ENCODE assay signal across 10 mouse cellular contexts in the genomic region with DNA sequence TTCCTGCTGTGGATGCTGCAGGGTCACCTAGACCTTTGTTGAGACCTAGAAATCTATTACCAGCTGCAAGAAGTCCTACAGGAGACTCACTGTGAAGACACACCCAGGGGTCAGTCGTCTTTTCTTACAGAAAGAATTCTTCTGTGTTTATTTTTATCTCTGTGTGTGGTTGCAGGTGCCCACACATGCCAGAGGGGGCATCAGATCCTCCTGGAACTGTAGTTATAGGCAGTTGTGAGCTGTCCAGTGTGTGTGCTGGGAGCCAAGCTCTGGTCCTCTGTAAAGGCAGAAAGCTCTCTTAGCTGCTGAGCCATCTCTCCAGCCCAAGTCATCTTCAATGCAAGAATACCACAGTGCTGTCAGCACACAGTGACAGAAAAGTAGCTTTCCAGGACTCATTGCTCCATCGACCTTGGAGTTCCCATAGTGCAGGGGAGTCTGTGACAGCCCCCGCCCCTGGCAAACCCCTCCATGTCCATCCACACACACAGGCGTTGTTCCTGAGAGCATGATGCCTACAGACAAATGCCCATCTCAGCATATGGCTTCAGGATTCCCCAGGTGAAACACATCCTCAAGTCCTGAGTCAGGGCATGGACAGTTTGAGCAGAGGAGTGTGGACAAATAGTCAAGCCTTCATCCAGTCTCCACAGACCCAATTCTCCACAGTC. TPM values are rescaled to one million over a fixed set of nuclear protein-coding genes. Genes with fewer than 3 reads are reported as not detected.
DNase-seq lines count a peak whose midpoint lies in the region; ATAC-seq and TF ChIP-seq lines count a peak whose summit lies in the region.
"Had no signal": no experiment of that assay in that cellular context is flagged by ENCODE, and none has a peak within 500 bp of the region (broad histone marks: within the 10 kb centered on the region; RNA-seq: fewer than 3 reads in every experiment).

No protein-coding gene starts in this region.

- H3K27me3 ChIP-seq in limb, embryonic 12.5 days, result peaks cover 9% of the 10 kb centered on the region
- H3K27me3 ChIP-seq in limb, embryonic 10.5 days (ENCODE audit: low read depth, poor library complexity, severe bottlenecking), result peaks cover 13% of the 10 kb centered on the region; the same call in 1 of the 2 replicates
- no peaks in the 10 kb centered on the region for H3K27me3 ChIP-seq in intestine, postnatal 0 days (replicated peaks; ENCODE audit: control insufficient read depth, insufficient read depth, low read length)

- no peaks in the 10 kb centered on the region for H3K9me3 ChIP-seq in limb, embryonic 12.5 days
- no peaks in the 10 kb centered on the region for H3K9me3 ChIP-seq in limb, embryonic 10.5 days (replicated peaks)
- H3K9me3 ChIP-seq in intestine, postnatal 0 days (ENCODE audit: control insufficient read depth), result no peaks in the 10 kb centered on the region
- H3K9me3 ChIP-seq: forebrain, embryonic 12.5 days; liver, embryonic 13.5 days had no signal

- H3K4me3 ChIP-seq in gastrocnemius, adult 2 months, result no peak overlapping the region; the same call in 1 of the 2 replicates
- no peak overlapping the region for H3K4me3 ChIP-seq in limb, embryonic 12.5 days (replicated peaks)
- H3K4me3 ChIP-seq in limb, embryonic 10.5 days, result no peak overlapping the region
- no peak overlapping the region for H3K4me3 ChIP-seq in intestine, postnatal 0 days (ENCODE audit: low read depth, low read length)

- intact Hi-C loops in gastrocnemius, adult 2 months (cut with DNase I), result no loop called here

- peaks cover 5% of the 10 kb centered on the region; the same call in 1 of the 2 replicates for H3K36me3 ChIP-seq in limb, embryonic 12.5 days
- H3K36me3 ChIP-seq in limb, embryonic 10.5 days, result peaks cover 6% of the 10 kb centered on the region
- H3K36me3 ChIP-seq in intestine, postnatal 0 days (ENCODE audit: control insufficient read depth, insufficient read depth), result no peaks in the 10 kb centered on the region; the same call in 1 of the 2 replicates
- H3K36me3 ChIP-seq: forebrain, embryonic 12.5 days had no signal

- no peak for ATAC-seq in limb, embryonic 12.5 days (ENCODE audit: insufficient number of reproducible peaks, insufficient read depth, low FRiP score, low TSS enrichment, low read depth)
- ATAC-seq in intestine, postnatal 0 days, result no peak

- DNase-seq in gastrocnemius, adult 2 months, result no peak
- DNase-seq in gastrocnemius, postnatal 10 days, result no peak
- DNase-seq in limb, embryonic 10.5 days (ENCODE audit: low spot score), result no peak
- DNase-seq in ES-CJ7 (ENCODE audit: low read depth, low spot score), result peak; percentile 41
- no peak for DNase-seq in testis, postnatal 14 days (ENCODE audit: low spot score)
- no peak for DNase-seq in frontal cortex, postnatal 36 days (ENCODE audit: low spot score in 2 of 2)
- DNase-seq: liver, embryonic 13.5 days had no signal

- peak overlapping the region; percentile 89; the same call in 1 of the 2 replicates for H3K4me2 ChIP-seq in limb, embryonic 12.5 days
- H3K4me2 ChIP-seq in intestine, postnatal 0 days (replicated peaks; ENCODE audit: low read depth), result peak overlapping the region; percentile 87; the same call in 1 of the 2 replicates

- no peak overlapping the region for H3K9ac ChIP-seq in limb, embryonic 12.5 days (replicated peaks)
- no peak overlapping the region for H3K9ac ChIP-seq in intestine, postnatal 0 days (ENCODE audit: low read depth, low read length)
- H3K9ac ChIP-seq: liver, embryonic 13.5 days had no signal

- H3K4me1 ChIP-seq in limb, embryonic 12.5 days (replicated peaks), result peaks cover 69% of the 10 kb centered on the region
- peaks cover 78% of the 10 kb centered on the region for H3K4me1 ChIP-seq in limb, embryonic 10.5 days
- peaks cover 14% of the 10 kb centered on the region; the same call in 1 of the 2 replicates for H3K4me1 ChIP-seq in intestine, postnatal 0 days (replicated peaks; ENCODE audit: control insufficient read depth, insufficient read depth, low read length)

- 70% methylated on average over 4 of the region's 4 CpGs for WGBS in limb, embryonic 12.5 days
- 75% methylated on average over 4 of the region's 4 CpGs for WGBS in limb, embryonic 10.5 days
- 65% methylated on average over 4 of the region's 4 CpGs for WGBS in intestine, postnatal 0 days

- H3K27ac ChIP-seq in gastrocnemius, adult 2 months, result peak overlapping the region; percentile 95
- H3K27ac ChIP-seq in limb, embryonic 12.5 days, result no peak overlapping the region
- H3K27ac ChIP-seq in limb, embryonic 10.5 days, result no peak overlapping the region
- peak overlapping the region; percentile 22 for H3K27ac ChIP-seq in intestine, postnatal 0 days (ENCODE audit: low read depth, low read length)
- H3K27ac ChIP-seq: forebrain, embryonic 12.5 days had no signal

- TF ChIP-seq CTCF in gastrocnemius, adult 2 months (IDR thresholded peaks at IDR 0.05), result peak; percentile 26; the same call in 1 of the 2 replicates
- TF ChIP-seq CTCF in intestine, postnatal 0 days (IDR thresholded peaks at IDR 0.05; ENCODE audit: low read depth), result peak; percentile 44; the same call in 1 of the 2 replicates

RNA-seq across cellular contexts. Expression of gene Rhbdf1, which starts 1.3 kb away (rescaled TPM):
- total RNA-seq in gastrocnemius, adult 2 months (2021), result 10 to 100 TPM; 17.9 to 19.9 TPM
- 10 to 100 TPM; 26.3 to 35.3 TPM for total RNA-seq in gastrocnemius, postnatal 10 days (2021)
- 39.8 and 42.0 TPM in 2 replicates for polyA plus RNA-seq in limb, embryonic 12.5 days (2016; fragmentation: Nextera tagmentation; extraction: Ambion mirVana)
- polyA plus RNA-seq in limb, embryonic 10.5 days (2016; fragmentation: Nextera tagmentation; extraction: Ambion mirVana), result 28.1 and 31.1 TPM in 2 replicates
- 20.7 and 26.1 TPM in 2 replicates for polyA plus RNA-seq in intestine, postnatal 0 days (2015; fragmentation: Nextera tagmentation; extraction: Ambion mirVana)

RNA-seq across cellular contexts. Expression of gene Mpg, which starts 2.9 kb away (rescaled TPM):
- total RNA-seq in gastrocnemius, adult 2 months (2021), result 1 to 10 TPM; 3.1 to 5.3 TPM
- 10 to 100 TPM; 11.2 to 14.3 TPM for total RNA-seq in gastrocnemius, postnatal 10 days (2021)
- polyA plus RNA-seq in limb, embryonic 12.5 days (2016; fragmentation: Nextera tagmentation; extraction: Ambion mirVana), result 42.4 and 44.6 TPM in 2 replicates
- polyA plus RNA-seq in limb, embryonic 10.5 days (2016; fragmentation: Nextera tagmentation; extraction: Ambion mirVana), result 36.2 and 45.2 TPM in 2 replicates
- 19.2 and 20.9 TPM in 2 replicates for polyA plus RNA-seq in intestine, postnatal 0 days (2015; fragmentation: Nextera tagmentation; extraction: Ambion mirVana)

RNA-seq across cellular contexts. Expression of gene Snrnp25, which starts 18.2 kb away (rescaled TPM):
- 1 to 10 TPM; 9.5 to 9.7 TPM for total RNA-seq in gastrocnemius, adult 2 months (2021)
- total RNA-seq in gastrocnemius, postnatal 10 days (2021), result 1 to 10 TPM; 7.6 to 8.6 TPM
- 81.9 and 83.3 TPM in 2 replicates for polyA plus RNA-seq in limb, embryonic 12.5 days (2016; fragmentation: Nextera tagmentation; extraction: Ambion mirVana)
- 115 and 121 TPM in 2 replicates for polyA plus RNA-seq in limb, embryonic 10.5 days (2016; fragmentation: Nextera tagmentation; extraction: Ambion mirVana)
- polyA plus RNA-seq in intestine, postnatal 0 days (2015; fragmentation: Nextera tagmentation; extraction: Ambion mirVana), result 27.0 and 28.0 TPM in 2 replicates

RNA-seq across cellular contexts. Expression of gene Il9r, which starts 23.4 kb away (rescaled TPM):
- total RNA-seq in gastrocnemius, adult 2 months (2021), result not detected
- not detected for total RNA-seq in gastrocnemius, postnatal 10 days (2021)
- polyA plus RNA-seq in limb, embryonic 12.5 days (2016; fragmentation: Nextera tagmentation; extraction: Ambion mirVana), result 0.21 TPM in 1 of 2 replicates, not detected in the other
- polyA plus RNA-seq in limb, embryonic 10.5 days (2016; fragmentation: Nextera tagmentation; extraction: Ambion mirVana), result not detected in 2 replicates
- not detected in 2 replicates for polyA plus RNA-seq in intestine, postnatal 0 days (2015; fragmentation: Nextera tagmentation; extraction: Ambion mirVana)
- polyA plus RNA-seq: forebrain, embryonic 12.5 days had no signal

RNA-seq across cellular contexts. Expression of gene Nprl3, which starts 44.1 kb away (rescaled TPM):
- total RNA-seq in gastrocnemius, adult 2 months (2021), result 10 to 100 TPM; 25.6 to 29.6 TPM
- total RNA-seq in gastrocnemius, postnatal 10 days (2021), result 10 to 100 TPM; 18.9 to 25.0 TPM
- 43.7 and 47.8 TPM in 2 replicates for polyA plus RNA-seq in limb, embryonic 12.5 days (2016; fragmentation: Nextera tagmentation; extraction: Ambion mirVana)
- polyA plus RNA-seq in limb, embryonic 10.5 days (2016; fragmentation: Nextera tagmentation; extraction: Ambion mirVana), result 43.7 and 51.8 TPM in 2 replicates
- 19.8 and 20.7 TPM in 2 replicates for polyA plus RNA-seq in intestine, postnatal 0 days (2015; fragmentation: Nextera tagmentation; extraction: Ambion mirVana)

Comparison
In these comparisons a context has a peak if more than half of its experiments do, and no peak if none do; other contexts are left out.
1. H3K27ac ChIP-seq: peak in gastrocnemius, adult 2 months (single experiment) and intestine, postnatal 0 days (single experiment); none in limb, embryonic 12.5 days (single experiment) and limb, embryonic 10.5 days (single experiment).